Mouse (Mus musculus): ENCODE measurements around the gene Nfkbid. TPM values are rescaled to one million over a fixed set of nuclear protein-coding genes. Genes with fewer than 3 reads are reported as not detected.

The Nfkbid gene
- 1.0 and 2.0 TPM in 2 replicates for polyA plus RNA-seq (2014; fragmentation: Nextera tagmentation; extraction: Ambion mirVana)

- peak; percentile 42 for DNase-seq (ENCODE audit: low spot score)
- Histone ChIP-seq H3K9me3 (ENCODE audit: control insufficient read depth, low read length) (peaks cover 7% of the 10 kb centered on the region; the same call in 1 of the 2 replicates), H3K9ac (ENCODE audit: low read depth, low read length) (peak within 1 kb of the TSS; percentile 66), H3K4me1 (ENCODE audit: control insufficient read depth, insufficient read depth, low read length) (no peaks in the 10 kb centered on the region), H3K4me3 (ENCODE audit: low read depth, low read length) (peak within 1 kb of the TSS; percentile 56), H3K27me3 (replicated peaks; ENCODE audit: control insufficient read depth, insufficient read depth, low read length) (no peaks in the 10 kb centered on the region; the same call in 1 of the 2 replicates), H3K36me3 (ENCODE audit: control insufficient read depth, insufficient read depth, low read length) (peaks cover 10% of the 10 kb centered on the region; the same call in 1 of the 2 replicates), H3K27ac (replicated peaks; ENCODE audit: low read depth, low read length) (no peak within 1 kb of the TSS; the same call in 1 of the 2 replicates), H3K4me2 (ENCODE audit: low read depth, low read length) (peak within 1 kb of the TSS; percentile 95)
- ATAC-seq (ENCODE audit: low read depth), result peak; percentile 20; the same call in 1 of the 2 replicates
- 8% methylated on average over 31 of the region's 31 CpGs for WGBS
Measured at GRCm38 (mm10) chr7:30421175-30421889, at the start of gene Nfkbid. Gene Nfkbid (plus strand): TSS chr7:30421732.

DNA sequence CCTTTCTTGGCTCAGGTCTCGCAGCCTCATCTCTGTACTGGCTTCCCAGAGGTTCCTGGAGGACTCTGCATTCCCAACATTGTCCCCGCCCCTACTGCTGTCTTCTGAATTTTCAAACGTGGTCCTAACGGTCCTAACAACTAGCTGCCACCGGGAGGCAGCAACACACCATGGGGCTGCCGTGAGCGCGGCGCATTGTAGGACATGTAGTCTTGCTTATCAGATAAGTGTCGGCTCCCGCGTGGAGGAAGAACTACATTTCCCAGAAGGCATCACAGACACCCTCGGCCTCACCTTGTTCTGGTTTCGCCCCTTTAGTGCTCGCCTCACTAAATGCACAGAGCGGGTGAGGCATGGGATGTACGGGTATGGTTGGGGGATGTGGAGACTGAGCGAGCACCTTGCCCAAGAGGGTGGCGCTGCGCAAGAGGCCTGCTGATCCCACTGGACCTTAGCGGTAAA lies 48.0 kb upstream of the Nfkbid start:
- Histone ChIP-seq H3K36me3 (ENCODE audit: control insufficient read depth, insufficient read depth, low read length) (no peaks in the 10 kb centered on the region), H3K4me2 (ENCODE audit: low read depth, low read length) (peak overlapping the region; percentile 66), H3K9me3 (ENCODE audit: control insufficient read depth, low read length) (no peaks in the 10 kb centered on the region), H3K4me3 (ENCODE audit: low read depth, low read length) (peak overlapping the region; percentile 52), H3K27ac (replicated peaks; ENCODE audit: low read depth, low read length) (peak overlapping the region; percentile 52; the same call in 1 of the 2 replicates), H3K27me3 (replicated peaks; ENCODE audit: control insufficient read depth, insufficient read depth, low read length) (no peaks in the 10 kb centered on the region), H3K9ac (ENCODE audit: low read depth, low read length) (peak overlapping the region; percentile 66), H3K4me1 (ENCODE audit: control insufficient read depth, insufficient read depth, low read length) (no peaks in the 10 kb centered on the region)
- ATAC-seq (ENCODE audit: low read depth) (peak; percentile 100), DNase-seq (ENCODE audit: low spot score) (peak; percentile 99)
- WGBS, result under 1% methylated on average over 21 of the region's 21 CpGs

GRCm38 (mm10) chr7:30380061-30380460 lies 41.5 kb upstream of the Nfkbid start:
- no peaks in the 10 kb centered on the region for H3K9me3 ChIP-seq (ENCODE audit: control insufficient read depth, low read length)
- DNase-seq (ENCODE audit: low spot score), result no peak
- H3K36me3 ChIP-seq (ENCODE audit: control insufficient read depth, insufficient read depth, low read length), result no peaks in the 10 kb centered on the region
- 65% methylated on average over 5 of the region's 5 CpGs for WGBS
- H3K27me3 ChIP-seq (replicated peaks; ENCODE audit: control insufficient read depth, insufficient read depth, low read length), result no peaks in the 10 kb centered on the region
- H3K4me2 ChIP-seq (ENCODE audit: low read depth, low read length), result no peak overlapping the region
- no peak overlapping the region for H3K9ac ChIP-seq (ENCODE audit: low read depth, low read length)
- no peaks in the 10 kb centered on the region for H3K4me1 ChIP-seq (ENCODE audit: control insufficient read depth, insufficient read depth, low read length)
- H3K4me3 ChIP-seq (ENCODE audit: low read depth, low read length), result no peak overlapping the region
- ATAC-seq (ENCODE audit: low read depth), result no peak
- H3K27ac ChIP-seq (replicated peaks; ENCODE audit: low read depth, low read length), result no peak overlapping the region

DNA sequence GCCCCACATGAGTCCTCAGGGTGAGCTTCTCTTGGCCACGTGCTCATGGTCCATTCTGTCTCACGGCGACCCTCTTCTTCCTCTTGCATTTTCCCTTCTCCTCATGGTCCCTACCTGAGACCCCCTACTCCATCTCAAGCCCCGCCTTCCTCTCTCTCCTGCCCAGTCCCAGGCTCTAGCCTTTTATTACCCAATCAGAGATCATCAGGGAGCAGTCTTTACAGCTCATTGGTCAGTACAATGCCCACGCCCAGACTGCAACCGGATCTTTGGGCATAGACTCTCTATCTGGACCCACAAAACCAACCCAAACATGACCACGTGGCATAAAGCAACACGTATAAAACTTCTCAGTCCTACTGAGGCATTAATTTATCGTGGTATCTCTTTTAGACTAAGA lies 37.4 kb upstream of the Nfkbid start:
- 82% methylated on average over 9 of the region's 9 CpGs for WGBS
- Histone ChIP-seq H3K4me2 (ENCODE audit: low read depth, low read length) (no peak overlapping the region), H3K9me3 (ENCODE audit: control insufficient read depth, low read length) (no peaks in the 10 kb centered on the region), H3K9ac (ENCODE audit: low read depth, low read length) (no peak overlapping the region), H3K36me3 (ENCODE audit: control insufficient read depth, insufficient read depth, low read length) (no peaks in the 10 kb centered on the region), H3K4me3 (ENCODE audit: low read depth, low read length) (no peak overlapping the region), H3K27me3 (replicated peaks; ENCODE audit: control insufficient read depth, insufficient read depth, low read length) (no peaks in the 10 kb centered on the region), H3K27ac (replicated peaks; ENCODE audit: low read depth, low read length) (no peak overlapping the region), H3K4me1 (ENCODE audit: control insufficient read depth, insufficient read depth, low read length) (no peaks in the 10 kb centered on the region)
- ATAC-seq (ENCODE audit: low read depth), result no peak
- no peak for DNase-seq (ENCODE audit: low spot score)

DNA sequence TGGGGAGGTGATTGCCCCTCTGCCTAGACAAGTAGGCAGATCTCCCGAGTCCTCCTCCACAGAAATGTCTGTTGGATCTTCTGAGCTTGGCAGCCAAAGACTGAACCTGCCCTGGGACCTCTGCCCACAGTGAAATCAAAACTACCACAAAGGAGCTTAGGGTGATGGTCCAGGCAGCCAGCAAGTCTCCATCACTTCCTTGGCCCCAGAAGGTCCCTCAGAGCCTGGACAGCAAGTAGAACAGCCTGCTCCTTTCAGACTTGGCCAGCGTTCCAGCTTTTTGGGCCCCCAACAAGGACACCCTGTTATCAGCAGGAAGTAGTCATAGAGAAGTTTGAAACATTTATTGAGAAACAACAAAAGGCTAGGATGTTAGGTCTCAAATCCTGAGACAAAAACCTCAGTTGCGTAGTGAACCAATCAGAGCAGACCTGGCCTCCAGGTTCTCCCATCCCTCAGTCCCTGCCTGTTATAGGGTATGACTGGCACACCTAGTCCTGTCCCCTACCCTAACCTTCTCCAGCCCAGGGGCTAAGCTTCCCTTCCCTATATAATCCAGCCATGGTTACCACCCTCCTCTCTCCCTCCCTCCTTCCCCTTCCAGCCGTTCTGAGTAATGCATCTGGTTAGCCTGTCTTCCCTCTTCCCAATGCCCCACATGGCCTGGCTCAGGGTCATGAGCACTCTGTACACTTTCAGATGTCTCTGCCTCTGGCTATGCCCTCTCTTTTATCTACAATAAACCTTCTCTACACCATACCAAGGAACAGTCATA lies 28.6 kb upstream of the Nfkbid start:
- DNase-seq (ENCODE audit: low spot score), result no peak

GRCm38 (mm10) chr7:30393631-30394030 lies 27.9 kb upstream of the Nfkbid start:
- Histone ChIP-seq H3K4me3 (ENCODE audit: low read depth, low read length) (no peak overlapping the region), H3K4me1 (ENCODE audit: control insufficient read depth, insufficient read depth, low read length) (no peaks in the 10 kb centered on the region), H3K9me3 (ENCODE audit: control insufficient read depth, low read length) (no peaks in the 10 kb centered on the region), H3K4me2 (ENCODE audit: low read depth, low read length) (no peak overlapping the region), H3K9ac (ENCODE audit: low read depth, low read length) (no peak overlapping the region), H3K27ac (replicated peaks; ENCODE audit: low read depth, low read length) (no peak overlapping the region), H3K36me3 (ENCODE audit: control insufficient read depth, insufficient read depth, low read length) (no peaks in the 10 kb centered on the region), H3K27me3 (replicated peaks; ENCODE audit: control insufficient read depth, insufficient read depth, low read length) (no peaks in the 10 kb centered on the region)
- no peak for ATAC-seq (ENCODE audit: low read depth)
- DNase-seq (ENCODE audit: low spot score), result no peak
- 67% methylated on average over 4 of the region's 4 CpGs for WGBS

More for the DNA sequence above, 28.6 kb upstream of the Nfkbid start:
- no peak overlapping the region for H3K27ac ChIP-seq (replicated peaks; ENCODE audit: low read depth, low read length)
- H3K9me3 ChIP-seq (ENCODE audit: control insufficient read depth, low read length), result no peaks in the 10 kb centered on the region
- no peak overlapping the region for H3K9ac ChIP-seq (ENCODE audit: low read depth, low read length)
- H3K4me2 ChIP-seq (ENCODE audit: low read depth, low read length), result no peak overlapping the region
- H3K4me1 ChIP-seq (ENCODE audit: control insufficient read depth, insufficient read depth, low read length), result no peaks in the 10 kb centered on the region
- ATAC-seq (ENCODE audit: low read depth), result no peak
- H3K27me3 ChIP-seq (replicated peaks; ENCODE audit: control insufficient read depth, insufficient read depth, low read length), result no peaks in the 10 kb centered on the region
- H3K36me3 ChIP-seq (ENCODE audit: control insufficient read depth, insufficient read depth, low read length), result no peaks in the 10 kb centered on the region
- WGBS, result 70% methylated on average over 4 of the region's 4 CpGs
- no peak overlapping the region for H3K4me3 ChIP-seq (ENCODE audit: low read depth, low read length)

DNA sequence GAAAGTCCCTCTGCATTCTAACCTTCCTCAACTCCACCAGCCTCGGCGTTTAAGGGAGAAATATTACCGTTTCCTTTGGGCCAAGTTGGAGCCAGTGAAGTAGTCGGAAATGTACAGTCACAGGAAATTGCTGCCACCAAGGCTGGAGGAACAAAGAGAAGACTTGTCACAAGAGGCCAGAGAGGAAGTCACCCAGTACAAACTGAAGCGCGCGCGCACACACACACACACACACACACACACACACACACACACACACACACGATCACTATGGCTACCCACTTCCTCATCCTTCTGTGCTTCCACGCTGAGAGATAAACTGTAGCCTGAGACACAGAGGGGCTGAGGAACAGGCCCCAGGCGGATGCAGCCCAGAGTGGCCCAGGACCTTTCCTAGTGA lies 27.2 kb upstream of the Nfkbid start:
- ATAC-seq (ENCODE audit: low read depth) (peak; percentile 37; the same call in 1 of the 2 replicates), DNase-seq (ENCODE audit: low spot score) (peak; percentile 26)
- H3K27me3 ChIP-seq (replicated peaks; ENCODE audit: control insufficient read depth, insufficient read depth, low read length), result no peaks in the 10 kb centered on the region
- WGBS, result 39% methylated on average over 10 of the region's 11 CpGs
- no peak overlapping the region for H3K4me2 ChIP-seq (ENCODE audit: low read depth, low read length)
- no peaks in the 10 kb centered on the region for H3K4me1 ChIP-seq (ENCODE audit: control insufficient read depth, insufficient read depth, low read length)
- H3K4me3 ChIP-seq (ENCODE audit: low read depth, low read length), result no peak overlapping the region
- H3K27ac ChIP-seq (replicated peaks; ENCODE audit: low read depth, low read length), result 0 out of 2 replicates have a peak overlapping the region, but pooled peaks have one; percentile 34
- no peak overlapping the region for H3K9ac ChIP-seq (ENCODE audit: low read depth, low read length)
- no peaks in the 10 kb centered on the region for H3K9me3 ChIP-seq (ENCODE audit: control insufficient read depth, low read length)
- no peaks in the 10 kb centered on the region for H3K36me3 ChIP-seq (ENCODE audit: control insufficient read depth, insufficient read depth, low read length)

DNA sequence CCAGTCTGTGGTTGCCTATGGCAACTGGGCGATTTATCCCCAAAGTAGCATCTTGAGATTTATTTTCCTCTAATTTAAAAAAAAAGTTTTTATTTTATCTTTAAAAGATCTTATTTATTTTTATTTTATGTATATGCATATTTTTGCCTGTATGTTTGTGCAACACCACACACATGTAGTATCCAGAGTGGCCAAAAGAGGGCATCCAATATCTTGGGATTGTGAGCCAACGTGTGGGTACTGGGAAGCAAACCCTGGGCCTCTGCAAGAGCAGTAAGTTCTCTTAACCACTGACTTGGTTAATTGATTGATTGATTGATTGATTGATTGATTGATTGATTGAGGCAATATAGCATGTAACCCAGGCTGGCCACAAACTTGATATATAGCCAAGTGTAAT lies 26.7 kb upstream of the Nfkbid start:
- H3K27ac ChIP-seq (replicated peaks; ENCODE audit: low read depth, low read length), result no peak overlapping the region
- no peak overlapping the region for H3K9ac ChIP-seq (ENCODE audit: low read depth, low read length)
- WGBS, result 51% methylated on average over 2 of the region's 2 CpGs
- DNase-seq (ENCODE audit: low spot score) (no peak), ATAC-seq (ENCODE audit: low read depth) (no peak)
- no peaks in the 10 kb centered on the region for H3K27me3 ChIP-seq (replicated peaks; ENCODE audit: control insufficient read depth, insufficient read depth, low read length)
- no peaks in the 10 kb centered on the region for H3K9me3 ChIP-seq (ENCODE audit: control insufficient read depth, low read length)
- H3K4me2 ChIP-seq (ENCODE audit: low read depth, low read length), result no peak overlapping the region
- H3K4me3 ChIP-seq (ENCODE audit: low read depth, low read length), result no peak overlapping the region
- H3K4me1 ChIP-seq (ENCODE audit: control insufficient read depth, insufficient read depth, low read length), result no peaks in the 10 kb centered on the region
- no peaks in the 10 kb centered on the region for H3K36me3 ChIP-seq (ENCODE audit: control insufficient read depth, insufficient read depth, low read length)
